Mouse (Mus musculus): ENCODE data around the gene Slit1. TPM values are rescaled to one million over a fixed set of nuclear protein-coding genes. Genes with fewer than 3 reads are reported as not detected.

Slit1 gene
- total and polyA plus RNA-seq, 3 experiments = 0.16 to 0.30 TPM; not detected in 1

DNA sequence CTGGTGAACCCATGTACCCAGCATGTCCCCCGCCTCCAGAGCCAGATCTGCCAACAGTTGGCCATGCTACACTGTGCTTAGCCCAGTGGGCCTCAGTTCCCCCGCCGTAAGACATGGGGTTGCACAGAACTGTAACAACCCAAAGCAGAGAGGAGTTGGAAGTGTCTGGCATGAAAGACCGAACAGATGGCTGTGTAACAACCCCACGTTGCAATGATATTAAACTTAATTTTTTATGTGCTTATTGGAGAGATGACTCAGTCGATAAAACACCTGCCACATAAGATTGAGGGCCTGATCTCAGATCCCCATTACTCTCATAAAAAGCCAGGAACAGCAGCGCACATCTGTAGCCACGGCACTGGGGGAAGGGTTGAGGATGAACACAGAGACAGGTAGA lies 30.6 kb downstream of the Slit1 start:
- H3K36me3 ChIP-seq (replicated peaks in 1 of 2; ENCODE audit: control insufficient read depth in 1 of 2, insufficient read depth in 1 of 2, low read length in 1 of 2) = no peaks in the 10 kb centered on the region
- no peak overlapping the region for H3K9ac ChIP-seq (ENCODE audit: insufficient read depth, low read depth)
- TF ChIP-seq ZKSCAN1 (IDR thresholded peaks at IDR 0.05; ENCODE audit: borderline replicate concordance, low read depth, low read length) (no peak), ZNF384 (IDR thresholded peaks at IDR 0.05; ENCODE audit: low read depth, low read length) (no peak), ZMIZ1 (IDR thresholded peaks at IDR 0.05; ENCODE audit: low read depth, low read length) (no peak), CHD1 (IDR thresholded peaks at IDR 0.05; ENCODE audit: low read depth, low read length) (no peak), MAFK (IDR thresholded peaks at IDR 0.05; ENCODE audit: insufficient replicate concordance, low read length) (no peak), JUND (conservative IDR thresholded peaks at IDR 0.05; ENCODE audit: low read depth, low read length) (no peak)
- H3K9me3 ChIP-seq (replicated peaks; ENCODE audit: low read length) = no peaks in the 10 kb centered on the region
- dilution Hi-C loops (cut with MboI; ENCODE audit: extremely low pct_ligation_motif_present, extremely low pct_unique_long_range_greater_than_20kb, low sequenced_read_pairs) = no loop called here
- no peak overlapping the region for H3K4me3 ChIP-seq (replicated peaks in 1 of 3; ENCODE audit: low read depth in 2 of 3, low read length in 2 of 3, poor library complexity in 1 of 3)
- H3K4me1 ChIP-seq (ENCODE audit: control insufficient read depth in 1 of 2, insufficient read depth in 2 of 2) = no peaks in the 10 kb centered on the region; a peak in 1 of 4 replicates
- no peak overlapping the region for H3K4me2 ChIP-seq (ENCODE audit: insufficient read depth, low read depth, poor library complexity, severe bottlenecking)
- no peaks in the 10 kb centered on the region for H3K79me2 ChIP-seq (replicated peaks; ENCODE audit: control insufficient read depth, extremely low read depth, insufficient read depth, poor library complexity, severe bottlenecking)
- no peak overlapping the region for H3K27ac ChIP-seq (ENCODE audit: insufficient read depth, low read depth)
- H3K27me3 ChIP-seq (replicated peaks) = peaks cover 51% of the 10 kb centered on the region
- no peak for DNase-seq (ENCODE audit: extremely low read depth)
- in situ Hi-C loops (cut with MboI; ENCODE audit: low pct_ligation_motif_present, low pct_unique_long_range_greater_than_20kb, low sequenced_read_pairs) = no loop called here

DNA sequence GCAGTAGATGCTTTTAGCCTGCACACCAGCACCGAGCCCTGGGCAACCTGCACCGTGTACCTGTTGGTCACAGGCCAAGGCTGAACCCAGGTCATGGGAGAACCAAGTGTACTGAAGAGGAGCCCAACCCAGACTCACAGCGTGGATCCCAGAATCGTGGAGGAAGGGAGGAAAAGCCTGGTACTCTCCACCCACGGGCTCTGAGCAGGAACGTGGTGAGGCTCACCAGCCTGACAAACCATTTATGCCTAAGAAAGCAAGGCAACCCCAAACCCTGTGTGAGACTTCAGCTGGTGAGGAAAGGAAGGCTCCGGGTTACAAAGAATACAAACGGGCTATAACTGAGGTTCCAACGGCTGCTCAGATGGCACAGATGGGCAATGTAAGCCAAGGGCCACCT lies 31.8 kb downstream of the Slit1 start:
- Histone ChIP-seq H3K4me2 (ENCODE audit: insufficient read depth, low read depth, poor library complexity, severe bottlenecking) (no peak overlapping the region), H3K27ac (ENCODE audit: insufficient read depth, low read depth) (no peak overlapping the region), H3K36me3 (replicated peaks in 1 of 2; ENCODE audit: control insufficient read depth in 1 of 2, insufficient read depth in 1 of 2, low read length in 1 of 2) (no peaks in the 10 kb centered on the region), H3K9ac (ENCODE audit: insufficient read depth, low read depth) (no peak overlapping the region), H3K9me3 (replicated peaks; ENCODE audit: low read length) (no peaks in the 10 kb centered on the region), H3K27me3 (replicated peaks) (peaks cover 50% of the 10 kb centered on the region), H3K4me3 (replicated peaks in 1 of 3; ENCODE audit: low read depth in 2 of 3, low read length in 2 of 3, poor library complexity in 1 of 3) (no peak overlapping the region), H3K79me2 (replicated peaks; ENCODE audit: control insufficient read depth, extremely low read depth, insufficient read depth, poor library complexity, severe bottlenecking) (no peaks in the 10 kb centered on the region), H3K4me1 (ENCODE audit: control insufficient read depth in 1 of 2, insufficient read depth in 2 of 2) (no peaks in the 10 kb centered on the region; a peak in 1 of 4 replicates)
- in situ Hi-C loops (cut with MboI; ENCODE audit: low pct_ligation_motif_present, low pct_unique_long_range_greater_than_20kb, low sequenced_read_pairs) = no loop called here
- dilution Hi-C loops (cut with MboI; ENCODE audit: extremely low pct_ligation_motif_present, extremely low pct_unique_long_range_greater_than_20kb, low sequenced_read_pairs) = no loop called here
- DNase-seq (ENCODE audit: extremely low read depth) = no peak
- TF ChIP-seq GABPA (IDR thresholded peaks at IDR 0.05; ENCODE audit: insufficient replicate concordance, low read depth, low read length) (no peak), IRF4 (IDR thresholded peaks at IDR 0.05; ENCODE audit: low read depth, low read length) (no peak), JUN (IDR thresholded peaks at IDR 0.05; ENCODE audit: insufficient read depth, low read depth, low read length) (no peak), POLR2A (IDR thresholded peaks at IDR 0.05; ENCODE audit: low read depth, low read length) (no peak), TBP (conservative IDR thresholded peaks at IDR 0.05; ENCODE audit: low read depth, low read length) (no peak), HCFC1 (IDR thresholded peaks at IDR 0.05; ENCODE audit: low read depth, low read length) (no peak), PAX5 (IDR thresholded peaks at IDR 0.05; ENCODE audit: low read length) (no peak), KAT2A (IDR thresholded peaks at IDR 0.05; ENCODE audit: insufficient replicate concordance, low read length) (no peak), MEF2A (IDR thresholded peaks at IDR 0.05; ENCODE audit: borderline replicate concordance, low read depth, low read length) (no peak), ZC3H11A (IDR thresholded peaks at IDR 0.05; ENCODE audit: low read depth, low read length) (no peak), CHD1 (IDR thresholded peaks at IDR 0.05; ENCODE audit: low read depth, low read length) (no peak), RCOR1 (conservative IDR thresholded peaks at IDR 0.05; ENCODE audit: low read depth, low read length) (no peak), ZNF384 (IDR thresholded peaks at IDR 0.05; ENCODE audit: low read depth, low read length) (no peak), ZKSCAN1 (IDR thresholded peaks at IDR 0.05; ENCODE audit: borderline replicate concordance, low read depth, low read length) (no peak), RAD21 (IDR thresholded peaks at IDR 0.05; ENCODE audit: low read depth, low read length) (no peak), SIN3A (IDR thresholded peaks at IDR 0.05; ENCODE audit: low read length) (no peak), TCF12 (IDR thresholded peaks at IDR 0.05; ENCODE audit: low read depth, low read length) (no peak)

Measured in CH12.LX (cell line).